Mouse (Mus musculus): ENCODE data around the gene Gm20388. TPM values are rescaled to one million over a fixed set of nuclear protein-coding genes. Genes with fewer than 3 reads are reported as not detected.
A peak's percentile ranks its signal among the peaks of the same experiment; 100 is the strongest.

The Gm20388 gene
- polyA plus RNA-seq, 1 experiment from 2014 or later, result 7.4 TPM

- Histone ChIP-seq H3K27ac (ENCODE audit: low read length) (no peak overlapping the region), H3K36me3 (ENCODE audit: control insufficient read depth, insufficient read depth, low read length) (peaks cover 51% of the 10 kb centered on the region), H3K9me3 (replicated peaks; ENCODE audit: control insufficient read depth, low read length) (no peaks in the 10 kb centered on the region), H3K27me3 (ENCODE audit: control insufficient read depth, insufficient read depth, low read length) (no peaks in the 10 kb centered on the region), H3K9ac (ENCODE audit: low read length) (no peak overlapping the region), H3K4me1 (ENCODE audit: control insufficient read depth, insufficient read depth, low read length) (no peaks in the 10 kb centered on the region), H3K4me2 (ENCODE audit: low read depth, low read length) (no peak overlapping the region), H3K4me3 (replicated peaks; ENCODE audit: low read length) (no peak overlapping the region)
- ATAC-seq (ENCODE audit: insufficient read depth, low FRiP score), result no peak
- 63% methylated on average over 9 of the region's 9 CpGs for WGBS
These were observed 665.2 kb downstream of the Gm20388 start for GRCm38 (mm10) chr8:120575801-120576200.

GRCm38 (mm10) chr8:120577821-120578220 is 667.2 kb downstream of the Gm20388 start:
- ATAC-seq (ENCODE audit: insufficient read depth, low FRiP score), result no peak
- peaks cover 55% of the 10 kb centered on the region for H3K36me3 ChIP-seq (ENCODE audit: control insufficient read depth, insufficient read depth, low read length)
- H3K27me3 ChIP-seq (ENCODE audit: control insufficient read depth, insufficient read depth, low read length), result no peaks in the 10 kb centered on the region
- no peak overlapping the region for H3K27ac ChIP-seq (ENCODE audit: low read length)
- H3K4me1 ChIP-seq (ENCODE audit: control insufficient read depth, insufficient read depth, low read length), result no peaks in the 10 kb centered on the region
- 92% methylated on average over 17 of the region's 17 CpGs for WGBS
- no peak overlapping the region for H3K4me3 ChIP-seq (replicated peaks; ENCODE audit: low read length)
- H3K9me3 ChIP-seq (replicated peaks; ENCODE audit: control insufficient read depth, low read length), result no peaks in the 10 kb centered on the region
- no peak overlapping the region for H3K4me2 ChIP-seq (ENCODE audit: low read depth, low read length)
- H3K9ac ChIP-seq (ENCODE audit: low read length), result no peak overlapping the region

- Histone ChIP-seq H3K27ac (ENCODE audit: low read length) (no peak overlapping the region), H3K4me3 (replicated peaks; ENCODE audit: low read length) (no peak overlapping the region), H3K9me3 (replicated peaks; ENCODE audit: control insufficient read depth, low read length) (no peaks in the 10 kb centered on the region), H3K36me3 (ENCODE audit: control insufficient read depth, insufficient read depth, low read length) (peaks cover 47% of the 10 kb centered on the region), H3K4me1 (ENCODE audit: control insufficient read depth, insufficient read depth, low read length) (no peaks in the 10 kb centered on the region), H3K27me3 (ENCODE audit: control insufficient read depth, insufficient read depth, low read length) (no peaks in the 10 kb centered on the region), H3K9ac (ENCODE audit: low read length) (no peak overlapping the region), H3K4me2 (ENCODE audit: low read depth, low read length) (no peak overlapping the region)
- no peak for ATAC-seq (ENCODE audit: insufficient read depth, low FRiP score)
- WGBS, result 91% methylated on average over 8 of the region's 8 CpGs
These were observed 669.8 kb downstream of the Gm20388 start for GRCm38 (mm10) chr8:120580336-120581000.

DNA sequence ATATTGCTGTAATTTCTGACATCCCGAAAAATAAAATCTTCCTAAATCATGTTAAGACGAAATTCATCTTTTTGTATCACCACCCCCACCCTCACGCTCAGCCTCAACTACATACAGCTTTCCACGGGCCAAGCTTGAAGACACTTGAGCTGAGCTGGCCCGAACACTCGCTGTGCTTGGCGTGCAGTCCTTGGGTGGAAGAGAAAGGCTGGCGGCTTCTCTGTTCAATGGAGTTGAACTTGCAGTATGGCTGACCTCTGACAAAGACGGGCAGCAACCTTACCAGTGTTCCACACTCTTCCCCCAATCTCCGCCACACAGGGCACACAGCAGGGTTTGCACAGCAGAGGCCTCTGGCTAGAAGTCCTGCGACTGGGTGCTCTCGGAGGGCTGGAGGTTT is 670.7 kb downstream of the Gm20388 start:
- Histone ChIP-seq H3K9me3 (replicated peaks; ENCODE audit: control insufficient read depth, low read length) (no peaks in the 10 kb centered on the region), H3K9ac (ENCODE audit: low read length) (no peak overlapping the region), H3K4me2 (ENCODE audit: low read depth, low read length) (no peak overlapping the region), H3K27ac (ENCODE audit: low read length) (no peak overlapping the region), H3K4me3 (replicated peaks; ENCODE audit: low read length) (no peak overlapping the region), H3K27me3 (ENCODE audit: control insufficient read depth, insufficient read depth, low read length) (no peaks in the 10 kb centered on the region), H3K36me3 (ENCODE audit: control insufficient read depth, insufficient read depth, low read length) (peaks cover 47% of the 10 kb centered on the region), H3K4me1 (ENCODE audit: control insufficient read depth, insufficient read depth, low read length) (no peaks in the 10 kb centered on the region)
- ATAC-seq (ENCODE audit: insufficient read depth, low FRiP score), result no peak
- WGBS, result 90% methylated on average over 12 of the region's 12 CpGs

GRCm38 (mm10) chr8:120581811-120582210 is 671.2 kb downstream of the Gm20388 start:
- 93% methylated on average over 8 of the region's 8 CpGs for WGBS
- no peaks in the 10 kb centered on the region for H3K4me1 ChIP-seq (ENCODE audit: control insufficient read depth, insufficient read depth, low read length)
- peaks cover 46% of the 10 kb centered on the region for H3K36me3 ChIP-seq (ENCODE audit: control insufficient read depth, insufficient read depth, low read length)
- no peak for ATAC-seq (ENCODE audit: insufficient read depth, low FRiP score)
- no peaks in the 10 kb centered on the region for H3K27me3 ChIP-seq (ENCODE audit: control insufficient read depth, insufficient read depth, low read length)
- no peak overlapping the region for H3K4me2 ChIP-seq (ENCODE audit: low read depth, low read length)
- no peak overlapping the region for H3K4me3 ChIP-seq (replicated peaks; ENCODE audit: low read length)
- H3K27ac ChIP-seq (ENCODE audit: low read length), result no peak overlapping the region
- no peaks in the 10 kb centered on the region for H3K9me3 ChIP-seq (replicated peaks; ENCODE audit: control insufficient read depth, low read length)
- H3K9ac ChIP-seq (ENCODE audit: low read length), result no peak overlapping the region

DNA sequence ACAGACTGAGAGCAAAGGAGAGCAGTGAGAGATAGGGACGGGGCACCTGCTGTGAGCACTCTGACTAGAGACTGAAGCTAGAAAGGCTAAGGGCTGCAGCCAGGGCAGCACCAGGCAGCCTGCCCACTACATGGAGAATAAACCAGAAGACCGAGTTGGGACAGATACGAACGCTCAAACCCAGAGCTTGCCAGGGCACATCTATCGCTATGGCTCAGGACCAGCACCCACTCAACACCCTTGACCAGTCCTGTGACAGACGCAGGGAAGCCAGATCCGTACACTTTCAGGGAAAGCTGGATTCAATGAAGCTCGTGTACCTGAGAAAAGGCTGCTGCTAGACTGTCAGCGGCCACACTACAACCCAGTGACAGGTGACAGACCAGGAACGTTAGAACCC is 674.9 kb downstream of the Gm20388 start:
- no peak overlapping the region for H3K9ac ChIP-seq (ENCODE audit: low read length)
- no peak overlapping the region for H3K4me2 ChIP-seq (ENCODE audit: low read depth, low read length)
- peaks cover 11% of the 10 kb centered on the region for H3K4me1 ChIP-seq (ENCODE audit: control insufficient read depth, insufficient read depth, low read length)
- H3K4me3 ChIP-seq (replicated peaks; ENCODE audit: low read length), result no peak overlapping the region
- 90% methylated on average over 10 of the region's 10 CpGs for WGBS
- no peaks in the 10 kb centered on the region for H3K27me3 ChIP-seq (ENCODE audit: control insufficient read depth, insufficient read depth, low read length)
- no peaks in the 10 kb centered on the region for H3K9me3 ChIP-seq (replicated peaks; ENCODE audit: control insufficient read depth, low read length)
- no peak for ATAC-seq (ENCODE audit: insufficient read depth, low FRiP score)
- H3K27ac ChIP-seq (ENCODE audit: low read length), result no peak overlapping the region
- H3K36me3 ChIP-seq (ENCODE audit: control insufficient read depth, insufficient read depth, low read length), result peaks cover 17% of the 10 kb centered on the region

- Histone ChIP-seq H3K4me3 (replicated peaks; ENCODE audit: low read length) (peak within 1 kb of the TSS; percentile 79), H3K27me3 (ENCODE audit: control insufficient read depth, insufficient read depth, low read length) (no peaks in the 10 kb centered on the region), H3K4me1 (ENCODE audit: control insufficient read depth, insufficient read depth, low read length) (peaks cover 11% of the 10 kb centered on the region), H3K9ac (ENCODE audit: low read length) (peak within 1 kb of the TSS; percentile 84), H3K36me3 (ENCODE audit: control insufficient read depth, insufficient read depth, low read length) (0 out of 2 replicates have a peak, but pooled peaks cover 6% of the 10 kb centered on the region), H3K9me3 (replicated peaks; ENCODE audit: control insufficient read depth, low read length) (no peaks in the 10 kb centered on the region), H3K27ac (ENCODE audit: low read length) (peak within 1 kb of the TSS; percentile 50), H3K4me2 (ENCODE audit: low read depth, low read length) (peak within 1 kb of the TSS; percentile 94)
- WGBS, result under 1% methylated on average over 67 of the region's 67 CpGs
- ATAC-seq (ENCODE audit: insufficient read depth, low FRiP score), result peak; percentile 98
These were observed 678.5 kb downstream of the Gm20388 start, which contains the start of gene Gins2 for GRCm38 (mm10) chr8:120588908-120589771. Gins2 (minus strand) TSS chr8:120589304.

GRCm38 (mm10) chr8:120589921-120590320 is 679.3 kb downstream of the Gm20388 start:
- Histone ChIP-seq H3K27ac (ENCODE audit: low read length) (peak overlapping the region; percentile 43; the same call in 1 of the 2 replicates), H3K9me3 (replicated peaks; ENCODE audit: control insufficient read depth, low read length) (no peaks in the 10 kb centered on the region), H3K27me3 (ENCODE audit: control insufficient read depth, insufficient read depth, low read length) (no peaks in the 10 kb centered on the region), H3K4me2 (ENCODE audit: low read depth, low read length) (peak overlapping the region; percentile 59), H3K36me3 (ENCODE audit: control insufficient read depth, insufficient read depth, low read length) (0 out of 2 replicates have a peak, but pooled peaks cover 6% of the 10 kb centered on the region), H3K9ac (ENCODE audit: low read length) (peak overlapping the region; percentile 64), H3K4me3 (replicated peaks; ENCODE audit: low read length) (peak overlapping the region; percentile 55), H3K4me1 (ENCODE audit: control insufficient read depth, insufficient read depth, low read length) (peaks cover 11% of the 10 kb centered on the region)
- WGBS, result 50% methylated on average over 2 of the region's 2 CpGs
- no peak for ATAC-seq (ENCODE audit: insufficient read depth, low FRiP score)
